Mouse (Mus musculus) ES-Bruce4 (cell line): ENCODE measurements around the gene Gpc6. TPM values are rescaled to one million over a fixed set of nuclear protein-coding genes. Genes with fewer than 3 reads are reported as not detected.

Experiments used
- H3K27ac ChIP-seq: 2 replicates; pipeline ENCODE4 v1.5.1; 2012; ENCODE audit warnings: low read length, inconsistent platforms; ENCODE audit not compliant: insufficient read depth
- H3K27me3 ChIP-seq: 2 replicates; pipeline ENCODE4 v1.6.1; 2012; ENCODE audit warnings: mild to moderate bottlenecking, low read length, inconsistent platforms; ENCODE audit not compliant: control insufficient read depth, poor library complexity, insufficient read depth, severe bottlenecking
- H3K36me3 ChIP-seq: 2 replicates; pipeline ENCODE4 v1.6.1; 2012; ENCODE audit warnings: inconsistent platforms, mild to moderate bottlenecking, low read length, moderate library complexity; ENCODE audit not compliant: control insufficient read depth, poor library complexity, insufficient read depth, severe bottlenecking
- H3K4me1 ChIP-seq: one replicate; pipeline ENCODE4 v1.8.1; 2011; ENCODE audit warnings: low read length; ENCODE audit not compliant: control insufficient read depth, insufficient read depth
- H3K4me3 ChIP-seq: 2 replicates; pipeline ENCODE4 v1.5.1; 2011; ENCODE audit warnings: low read depth, mild to moderate bottlenecking, low read length
- H3K9ac ChIP-seq: 2 replicates; pipeline ENCODE4 v1.6.1; 2012; ENCODE audit warnings: low read depth, mild to moderate bottlenecking, inconsistent platforms; ENCODE audit not compliant: poor library complexity, severe bottlenecking
- H3K9me3 ChIP-seq: replicated peaks from 2 replicates; pipeline ENCODE4 v1.6.1; 2012; ENCODE audit warnings: mild to moderate bottlenecking, low read length, inconsistent platforms; ENCODE audit not compliant: control insufficient read depth, poor library complexity, insufficient read depth, severe bottlenecking
- CTCF ChIP-seq: IDR thresholded peaks from one replicate; pipeline ENCODE4 v1.8.1; 2011; ENCODE audit warnings: low read depth, low read length
- EP300 ChIP-seq: IDR thresholded peaks from 2 replicates; pipeline ENCODE4 v1.6.1; 2011; ENCODE audit warnings: low read depth, low read length; ENCODE audit not compliant: insufficient read depth
- POLR2A ChIP-seq: IDR thresholded peaks from one replicate; pipeline ENCODE4 v1.8.1; 2011; ENCODE audit warnings: low read length; ENCODE audit not compliant: insufficient read depth
- polyA plus RNA-seq: library from polyadenylated mRNA; stranded (reverse); fragments of >200 nt; gene quantifications from 2 replicates; pipeline ENCODE4 v1.2.4, GENCODE M21; 2011; ENCODE audit warnings: low read depth; ENCODE audit not compliant: missing spikeins, insufficient read depth, insufficient read length

Gene Gpc6
- polyA plus RNA-seq, 1 experiment, result 4.7 TPM

GRCm38 (mm10) chr14:118021867-118022543 lies 1096.9 kb downstream of the Gpc6 start:
- no peak for TF ChIP-seq EP300
- no peak for TF ChIP-seq CTCF
- TF ChIP-seq POLR2A, result no peak
- H3K9me3 ChIP-seq, result no peaks in the 10 kb centered on the region
- H3K4me1 ChIP-seq, result no peaks in the 10 kb centered on the region
- H3K9ac ChIP-seq, result no peak overlapping the region
- no peaks in the 10 kb centered on the region for H3K36me3 ChIP-seq
- H3K27me3 ChIP-seq, result no peaks in the 10 kb centered on the region
- H3K4me3 ChIP-seq, result no peak overlapping the region
- no peak overlapping the region for H3K27ac ChIP-seq
